Mouse (Mus musculus): ENCODE data around the gene Gpr183. TPM values are rescaled to one million over a fixed set of nuclear protein-coding genes. Genes with fewer than 3 reads are reported as not detected.

Gene Gpr183
- polyA plus RNA-seq, 1 experiment from 2014 or later = 5.5 TPM

GRCm38 (mm10) chr14:122002224-122002623 lies 37.2 kb upstream of the Gpr183 start:
- Histone ChIP-seq H3K4me3 (ENCODE audit: low read depth, low read length) (no peak overlapping the region), H3K36me3 (ENCODE audit: control insufficient read depth, insufficient read depth, low read length) (no peaks in the 10 kb centered on the region; the same call in 1 of the 2 replicates), H3K9me3 (ENCODE audit: control insufficient read depth, low read depth, low read length) (no peaks in the 10 kb centered on the region), H3K27ac (ENCODE audit: low read length) (no peak overlapping the region), H3K4me2 (replicated peaks; ENCODE audit: low read depth, low read length) (no peak overlapping the region), H3K4me1 (ENCODE audit: control insufficient read depth, insufficient read depth, low read length) (no peaks in the 10 kb centered on the region), H3K9ac (replicated peaks; ENCODE audit: low read depth, low read length) (no peak overlapping the region), H3K27me3 (ENCODE audit: control insufficient read depth, insufficient read depth, low read length) (no peaks in the 10 kb centered on the region)
- ATAC-seq (ENCODE audit: insufficient number of reproducible peaks, insufficient read depth, low FRiP score, low read depth) = no peak
- WGBS = 94% methylated on average over 7 of the region's 7 CpGs

GRCm38 (mm10) chr14:122000346-122001105 lies 35.5 kb upstream of the Gpr183 start:
- no peak for ATAC-seq (ENCODE audit: insufficient number of reproducible peaks, insufficient read depth, low FRiP score, low read depth)
- no peak overlapping the region for H3K4me2 ChIP-seq (replicated peaks; ENCODE audit: low read depth, low read length)
- H3K4me3 ChIP-seq (ENCODE audit: low read depth, low read length) = no peak overlapping the region
- H3K36me3 ChIP-seq (ENCODE audit: control insufficient read depth, insufficient read depth, low read length) = no peaks in the 10 kb centered on the region; the same call in 1 of the 2 replicates
- no peak overlapping the region for H3K27ac ChIP-seq (ENCODE audit: low read length)
- no peaks in the 10 kb centered on the region for H3K27me3 ChIP-seq (ENCODE audit: control insufficient read depth, insufficient read depth, low read length)
- 94% methylated on average over 17 of the region's 17 CpGs for WGBS
- no peaks in the 10 kb centered on the region for H3K9me3 ChIP-seq (ENCODE audit: control insufficient read depth, low read depth, low read length)
- no peaks in the 10 kb centered on the region for H3K4me1 ChIP-seq (ENCODE audit: control insufficient read depth, insufficient read depth, low read length)
- H3K9ac ChIP-seq (replicated peaks; ENCODE audit: low read depth, low read length) = no peak overlapping the region

- Histone ChIP-seq H3K9me3 (ENCODE audit: control insufficient read depth, low read depth, low read length) (no peaks in the 10 kb centered on the region), H3K27ac (ENCODE audit: low read length) (no peak overlapping the region), H3K4me1 (ENCODE audit: control insufficient read depth, insufficient read depth, low read length) (no peaks in the 10 kb centered on the region), H3K9ac (replicated peaks; ENCODE audit: low read depth, low read length) (no peak overlapping the region), H3K4me3 (ENCODE audit: low read depth, low read length) (no peak overlapping the region), H3K27me3 (ENCODE audit: control insufficient read depth, insufficient read depth, low read length) (no peaks in the 10 kb centered on the region), H3K4me2 (replicated peaks; ENCODE audit: low read depth, low read length) (no peak overlapping the region), H3K36me3 (ENCODE audit: control insufficient read depth, insufficient read depth, low read length) (no peaks in the 10 kb centered on the region; the same call in 1 of the 2 replicates)
- ATAC-seq (ENCODE audit: insufficient number of reproducible peaks, insufficient read depth, low FRiP score, low read depth) = no peak
- WGBS = 78% methylated on average over 8 of the region's 8 CpGs
Measured at GRCm38 (mm10) chr14:121999455-121999854, 34.5 kb upstream of the Gpr183 start.

- Histone ChIP-seq H3K36me3 (ENCODE audit: control insufficient read depth, insufficient read depth, low read length) (no peaks in the 10 kb centered on the region; the same call in 1 of the 2 replicates), H3K4me3 (ENCODE audit: low read depth, low read length) (no peak overlapping the region), H3K9ac (replicated peaks; ENCODE audit: low read depth, low read length) (no peak overlapping the region), H3K27ac (ENCODE audit: low read length) (no peak overlapping the region), H3K27me3 (ENCODE audit: control insufficient read depth, insufficient read depth, low read length) (no peaks in the 10 kb centered on the region), H3K4me1 (ENCODE audit: control insufficient read depth, insufficient read depth, low read length) (no peaks in the 10 kb centered on the region), H3K9me3 (ENCODE audit: control insufficient read depth, low read depth, low read length) (no peaks in the 10 kb centered on the region), H3K4me2 (replicated peaks; ENCODE audit: low read depth, low read length) (no peak overlapping the region)
- 85% methylated on average over 8 of the region's 8 CpGs for WGBS
- ATAC-seq (ENCODE audit: insufficient number of reproducible peaks, insufficient read depth, low FRiP score, low read depth) = no peak
Measured at GRCm38 (mm10) chr14:121996786-121997185, 31.8 kb upstream of the Gpr183 start.

- Histone ChIP-seq H3K27me3 (ENCODE audit: control insufficient read depth, insufficient read depth, low read length) (no peaks in the 10 kb centered on the region), H3K36me3 (ENCODE audit: control insufficient read depth, insufficient read depth, low read length) (no peaks in the 10 kb centered on the region), H3K9ac (replicated peaks; ENCODE audit: low read depth, low read length) (no peak overlapping the region), H3K4me1 (ENCODE audit: control insufficient read depth, insufficient read depth, low read length) (no peaks in the 10 kb centered on the region), H3K4me3 (ENCODE audit: low read depth, low read length) (no peak overlapping the region), H3K9me3 (ENCODE audit: control insufficient read depth, low read depth, low read length) (no peaks in the 10 kb centered on the region), H3K4me2 (replicated peaks; ENCODE audit: low read depth, low read length) (no peak overlapping the region), H3K27ac (ENCODE audit: low read length) (no peak overlapping the region)
- ATAC-seq (ENCODE audit: insufficient number of reproducible peaks, insufficient read depth, low FRiP score, low read depth) = no peak
- WGBS = 79% methylated on average over 1 of the region's 1 CpGs
Measured at GRCm38 (mm10) chr14:121995557-121995870, 30.5 kb upstream of the Gpr183 start.

- Histone ChIP-seq H3K27ac (ENCODE audit: low read length) (no peak overlapping the region), H3K4me1 (ENCODE audit: control insufficient read depth, insufficient read depth, low read length) (no peaks in the 10 kb centered on the region), H3K4me2 (replicated peaks; ENCODE audit: low read depth, low read length) (no peak overlapping the region), H3K9me3 (ENCODE audit: control insufficient read depth, low read depth, low read length) (no peaks in the 10 kb centered on the region), H3K27me3 (ENCODE audit: control insufficient read depth, insufficient read depth, low read length) (no peaks in the 10 kb centered on the region), H3K9ac (replicated peaks; ENCODE audit: low read depth, low read length) (no peak overlapping the region), H3K36me3 (ENCODE audit: control insufficient read depth, insufficient read depth, low read length) (no peaks in the 10 kb centered on the region), H3K4me3 (ENCODE audit: low read depth, low read length) (no peak overlapping the region)
- ATAC-seq (ENCODE audit: insufficient number of reproducible peaks, insufficient read depth, low FRiP score, low read depth) = no peak
- WGBS = 89% methylated on average over 7 of the region's 7 CpGs
Measured at GRCm38 (mm10) chr14:121994846-121995556, 30.0 kb upstream of the Gpr183 start.

GRCm38 (mm10) chr14:121994171-121994700 lies 29.2 kb upstream of the Gpr183 start:
- no peaks in the 10 kb centered on the region for H3K9me3 ChIP-seq (ENCODE audit: control insufficient read depth, low read depth, low read length)
- H3K9ac ChIP-seq (replicated peaks; ENCODE audit: low read depth, low read length) = no peak overlapping the region
- no peaks in the 10 kb centered on the region for H3K36me3 ChIP-seq (ENCODE audit: control insufficient read depth, insufficient read depth, low read length)
- H3K27ac ChIP-seq (ENCODE audit: low read length) = no peak overlapping the region
- H3K27me3 ChIP-seq (ENCODE audit: control insufficient read depth, insufficient read depth, low read length) = no peaks in the 10 kb centered on the region
- H3K4me3 ChIP-seq (ENCODE audit: low read depth, low read length) = no peak overlapping the region
- no peak overlapping the region for H3K4me2 ChIP-seq (replicated peaks; ENCODE audit: low read depth, low read length)
- H3K4me1 ChIP-seq (ENCODE audit: control insufficient read depth, insufficient read depth, low read length) = no peaks in the 10 kb centered on the region
- 89% methylated on average over 17 of the region's 17 CpGs for WGBS
- ATAC-seq (ENCODE audit: insufficient number of reproducible peaks, insufficient read depth, low FRiP score, low read depth) = no peak

GRCm38 (mm10) chr14:121993616-121994015 lies 28.6 kb upstream of the Gpr183 start:
- H3K27me3 ChIP-seq (ENCODE audit: control insufficient read depth, insufficient read depth, low read length) = no peaks in the 10 kb centered on the region
- no peak overlapping the region for H3K4me3 ChIP-seq (ENCODE audit: low read depth, low read length)
- H3K9ac ChIP-seq (replicated peaks; ENCODE audit: low read depth, low read length) = no peak overlapping the region
- no peaks in the 10 kb centered on the region for H3K4me1 ChIP-seq (ENCODE audit: control insufficient read depth, insufficient read depth, low read length)
- H3K27ac ChIP-seq (ENCODE audit: low read length) = no peak overlapping the region
- H3K9me3 ChIP-seq (ENCODE audit: control insufficient read depth, low read depth, low read length) = no peaks in the 10 kb centered on the region
- WGBS = 75% methylated on average over 4 of the region's 4 CpGs
- no peak overlapping the region for H3K4me2 ChIP-seq (replicated peaks; ENCODE audit: low read depth, low read length)
- no peaks in the 10 kb centered on the region for H3K36me3 ChIP-seq (ENCODE audit: control insufficient read depth, insufficient read depth, low read length)
- ATAC-seq (ENCODE audit: insufficient number of reproducible peaks, insufficient read depth, low FRiP score, low read depth) = no peak

Measured in stomach, embryonic 14.5 days (tissue).